Mouse (Mus musculus): Measurements from ENCODE around the gene Tmem159.

- TF ChIP-seq MAX (IDR thresholded peaks at IDR 0.05; ENCODE audit: low read depth), result no peak
- TF ChIP-seq MYOD1 (IDR thresholded peaks at IDR 0.05; ENCODE audit: control insufficient read depth in 1 of 3, insufficient read length in 2 of 3, low read depth in 2 of 3), result no peak
- no peak for TF ChIP-seq MYOG (IDR thresholded peaks at IDR 0.05; ENCODE audit: control insufficient read depth in 1 of 3, insufficient read depth in 1 of 3, insufficient read length in 2 of 3, low read depth in 2 of 3)
- TF ChIP-seq USF1 (IDR thresholded peaks at IDR 0.05; ENCODE audit: low read depth), result no peak
- no peak for TF ChIP-seq POLR2A (IDR thresholded peaks at IDR 0.05; ENCODE audit: insufficient read length, low read depth)
- no peak for TF ChIP-seq E2F4 (IDR thresholded peaks at IDR 0.05; ENCODE audit: insufficient read depth)
- no peak for TF ChIP-seq TCF3 (IDR thresholded peaks at IDR 0.05; ENCODE audit: insufficient read length, low read depth)
- TF ChIP-seq TCF12 (IDR thresholded peaks at IDR 0.05; ENCODE audit: insufficient read depth, poor library complexity, severe bottlenecking), result no peak
- no peak for TF ChIP-seq POLR2AphosphoS2 (IDR thresholded peaks at IDR 0.05; ENCODE audit: insufficient read length, low read depth)
- 0 out of 2 replicates have a peak, but pooled peaks have one; percentile 6 for TF ChIP-seq CEBPB (IDR thresholded peaks at IDR 0.05; ENCODE audit: insufficient read depth, poor library complexity, severe bottlenecking)
- no peak for TF ChIP-seq REST (IDR thresholded peaks at IDR 0.05; ENCODE audit: insufficient read depth, insufficient read length)
- TF ChIP-seq SRF (IDR thresholded peaks at IDR 0.05; ENCODE audit: control insufficient read depth, insufficient read length, low read depth), result no peak
Observed at GRCm38 (mm10) chr7:120142743-120143142, 40.6 kb downstream of the Tmem159 start.

Data from myocyte (in vitro differentiated cells).